Mouse (Mus musculus) right cerebral cortex, postnatal 25 days (tissue): Measurements from ENCODE around the gene Stat1.

Source experiments
- DNase-seq: peaks from one replicate; pipeline ENCODE4 v3.0.0; 2022

Stat1 gene

DNA sequence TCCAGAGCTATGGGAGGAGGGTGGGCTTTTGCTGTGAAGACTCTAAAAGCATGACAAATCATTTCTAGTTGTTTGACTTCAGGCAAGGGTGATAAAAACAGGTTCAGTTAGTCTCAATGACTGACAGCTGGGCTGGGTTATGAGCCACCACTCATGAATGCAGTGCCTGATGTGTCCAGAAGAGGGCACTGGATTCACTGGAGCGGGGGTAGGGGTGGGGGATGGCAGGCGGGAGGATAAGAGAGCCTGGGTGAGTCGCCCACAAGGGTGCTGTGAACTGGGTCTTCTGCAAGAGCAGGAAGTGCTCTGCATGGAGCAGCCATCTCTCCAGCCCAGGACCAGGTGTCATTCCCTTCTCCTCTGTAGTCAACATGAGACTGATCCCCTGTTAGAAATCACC is 50.8 kb downstream of the Stat1 start:
- DNase-seq = no peak

DNA sequence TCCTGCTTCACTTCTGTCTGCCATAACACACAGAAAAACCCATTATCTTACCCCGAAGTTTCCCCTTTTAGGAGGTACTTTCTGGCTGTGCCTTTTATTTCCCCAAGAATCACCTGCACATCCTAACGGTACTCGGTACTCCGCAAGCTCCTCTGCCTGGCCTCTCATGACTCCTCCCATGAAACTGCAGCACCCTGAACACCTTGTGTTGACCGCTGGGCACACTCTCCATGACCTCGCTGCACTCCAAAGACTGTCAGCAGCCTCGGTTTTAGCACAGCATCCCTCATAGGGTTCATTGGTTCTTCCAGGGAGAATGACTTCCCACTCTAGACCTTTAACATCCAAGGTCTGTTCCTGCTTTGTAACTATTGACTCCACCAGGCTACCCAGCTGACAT is 51.5 kb downstream of the Stat1 start:
- no peak for DNase-seq

DNA sequence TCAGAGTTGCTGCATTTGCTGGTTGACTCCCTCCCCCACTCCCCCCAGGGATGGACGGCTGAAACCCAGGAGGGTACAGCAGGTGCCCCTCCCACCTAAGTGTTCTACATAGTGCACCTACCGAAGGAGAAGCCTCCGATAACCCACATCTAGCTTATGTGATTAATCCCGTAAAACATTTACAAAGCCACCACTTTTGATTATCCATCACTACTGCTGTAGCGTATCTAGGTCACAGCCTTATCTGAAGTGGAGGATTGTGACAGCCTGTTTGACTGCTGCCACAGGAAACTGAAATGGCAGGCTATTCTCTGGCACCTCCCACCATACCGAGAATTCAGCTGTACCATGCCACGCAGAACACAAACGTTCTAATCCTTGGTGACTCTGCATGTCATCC is 52.0 kb downstream of the Stat1 start:
- DNase-seq = no peak

DNA sequence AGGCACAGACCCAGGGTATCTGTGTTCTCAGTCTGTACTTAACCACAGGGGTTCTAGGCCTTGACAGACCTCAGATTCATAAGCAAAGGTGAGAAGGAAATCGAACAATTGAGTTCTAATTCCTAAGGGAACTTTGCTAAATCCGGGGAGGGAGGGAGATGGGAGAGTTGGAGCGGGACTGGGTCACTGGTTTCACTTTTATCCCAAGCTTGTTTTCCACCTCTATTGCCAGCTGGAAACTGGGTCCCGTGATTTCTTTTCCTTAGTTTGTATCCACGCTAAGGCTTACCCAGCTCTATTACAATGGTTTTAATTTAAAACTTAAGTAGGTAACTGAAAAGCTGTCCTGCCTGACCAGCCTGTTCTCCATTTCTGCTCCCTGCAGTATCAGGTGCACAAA is 56.1 kb downstream of the Stat1 start:
- DNase-seq = no peak

DNA sequence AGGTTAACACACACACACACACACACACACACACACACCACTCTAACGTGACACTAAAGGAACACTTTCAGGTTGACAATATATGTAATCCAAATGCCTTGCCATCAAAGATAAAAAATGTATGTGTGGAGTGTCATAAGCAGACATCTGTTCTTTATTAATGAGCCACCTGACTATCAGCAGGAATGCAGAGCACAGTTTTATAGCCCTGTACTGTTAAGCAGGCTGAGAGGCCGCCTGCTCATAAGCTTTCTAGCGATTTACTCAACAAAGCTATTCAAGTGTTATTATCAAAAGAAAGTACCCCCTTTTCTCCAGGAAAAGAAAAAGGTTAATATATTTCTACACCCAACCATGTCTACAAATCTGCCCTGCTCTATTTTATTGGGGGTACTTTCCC is 56.7 kb downstream of the Stat1 start:
- no peak for DNase-seq

DNA sequence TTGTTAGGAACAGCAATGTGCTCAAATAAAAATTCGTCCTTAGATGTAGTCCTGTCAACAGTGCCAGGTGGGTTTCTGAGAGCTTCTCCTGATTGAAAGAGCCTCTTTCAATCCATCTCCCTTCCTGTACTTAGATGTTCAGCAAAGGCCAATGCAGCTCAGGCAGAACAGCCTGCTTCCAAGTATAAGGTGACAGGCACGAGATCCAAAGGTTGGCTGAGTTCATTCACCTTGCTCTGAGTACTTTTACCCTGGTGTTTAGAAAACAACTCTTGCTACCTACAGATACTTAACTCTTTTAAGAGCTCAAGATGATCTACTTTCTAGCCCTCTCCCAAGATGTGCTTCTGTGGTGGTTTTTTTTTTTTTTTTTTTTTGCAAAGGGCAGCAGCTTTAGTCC is 57.8 kb downstream of the Stat1 start:
- DNase-seq = no peak

DNA sequence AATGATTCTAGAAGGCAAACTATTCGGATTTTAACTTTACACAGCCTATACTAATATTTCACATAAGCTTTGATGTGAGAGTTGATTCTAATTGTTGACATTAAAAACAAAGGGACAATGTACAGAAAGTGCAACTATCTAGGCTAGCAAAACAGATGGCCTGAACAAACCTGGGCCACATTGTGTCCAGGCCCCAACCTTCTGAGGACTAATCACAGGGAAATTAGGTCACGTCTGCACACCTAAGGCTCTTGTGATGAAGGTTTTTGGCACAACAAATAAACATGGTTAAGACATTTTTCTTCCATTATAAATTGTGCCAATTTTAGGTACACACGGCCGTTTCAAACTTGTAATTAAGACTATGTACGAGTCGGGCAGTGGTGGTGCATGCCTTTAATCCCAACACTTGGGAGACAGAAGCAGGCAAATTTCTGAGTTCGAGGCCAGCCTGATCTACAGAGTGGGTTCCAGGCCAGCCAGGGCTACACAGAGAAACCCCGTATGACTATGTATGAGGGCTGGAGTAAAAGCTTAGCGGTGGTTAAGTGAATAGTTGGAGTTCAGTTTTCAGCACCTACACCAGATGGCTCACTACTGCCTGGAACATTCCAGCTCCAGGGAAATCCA is 60.8 kb downstream of the Stat1 start:
- no peak for DNase-seq

DNA sequence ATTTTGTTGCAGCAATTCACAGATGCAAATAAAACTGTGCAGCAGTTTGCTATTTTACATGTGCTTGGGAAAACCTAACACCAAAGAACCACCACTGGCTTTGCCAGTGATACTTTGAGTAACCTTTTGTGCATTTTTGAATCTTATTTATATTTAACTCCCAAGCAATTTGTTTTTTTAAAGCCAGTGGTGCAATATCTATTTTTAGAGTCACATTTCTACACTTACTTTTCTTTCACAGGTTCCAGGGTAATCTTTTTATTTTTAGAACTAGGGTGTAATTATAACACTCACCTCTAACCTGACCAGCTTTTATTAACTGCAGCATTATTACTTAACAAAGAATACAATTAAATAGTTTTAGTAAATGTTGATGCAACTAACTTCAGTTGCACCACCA is 62.8 kb downstream of the Stat1 start:
- DNase-seq = no peak

DNA sequence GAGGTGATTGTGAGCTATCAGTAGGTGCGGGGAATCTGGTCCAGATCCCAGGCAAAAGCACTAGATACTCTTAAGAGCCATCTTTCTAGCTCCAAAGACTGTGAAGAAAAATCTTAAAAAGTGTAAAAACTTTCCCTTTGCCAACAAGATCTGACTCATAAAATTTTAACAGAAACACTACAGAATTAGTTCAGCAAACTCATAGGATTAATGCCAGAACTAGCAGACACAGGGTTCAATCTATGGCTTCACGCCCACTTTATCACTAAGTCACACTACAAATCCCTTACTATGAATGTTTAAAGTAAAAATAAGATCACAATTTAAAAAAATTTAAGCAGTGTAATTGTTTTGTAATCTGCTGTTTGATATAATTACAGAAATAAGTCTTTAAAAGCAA is 63.8 kb downstream of the Stat1 start:
- no peak for DNase-seq
